Mouse (Mus musculus): Measurements from ENCODE around the gene Tram1l1. TPM values are rescaled to one million over a fixed set of nuclear protein-coding genes. Genes with fewer than 3 reads are reported as not detected.
A peak's percentile ranks its signal among the peaks of the same experiment; 100 is the strongest.
"Not testable (repeated sequence)": the region's sequence is repeated elsewhere in the genome, so short reads cannot be mapped to it uniquely, and the experiment has no call there.

The Tram1l1 gene
- total RNA-seq (2014; rRNA removed) (20.3 and 23.0 TPM in 2 replicates), polyA plus RNA-seq (2015; fragmentation: Nextera tagmentation; extraction: Ambion mirVana) (27.9 and 35.8 TPM in 2 replicates)

DNA sequence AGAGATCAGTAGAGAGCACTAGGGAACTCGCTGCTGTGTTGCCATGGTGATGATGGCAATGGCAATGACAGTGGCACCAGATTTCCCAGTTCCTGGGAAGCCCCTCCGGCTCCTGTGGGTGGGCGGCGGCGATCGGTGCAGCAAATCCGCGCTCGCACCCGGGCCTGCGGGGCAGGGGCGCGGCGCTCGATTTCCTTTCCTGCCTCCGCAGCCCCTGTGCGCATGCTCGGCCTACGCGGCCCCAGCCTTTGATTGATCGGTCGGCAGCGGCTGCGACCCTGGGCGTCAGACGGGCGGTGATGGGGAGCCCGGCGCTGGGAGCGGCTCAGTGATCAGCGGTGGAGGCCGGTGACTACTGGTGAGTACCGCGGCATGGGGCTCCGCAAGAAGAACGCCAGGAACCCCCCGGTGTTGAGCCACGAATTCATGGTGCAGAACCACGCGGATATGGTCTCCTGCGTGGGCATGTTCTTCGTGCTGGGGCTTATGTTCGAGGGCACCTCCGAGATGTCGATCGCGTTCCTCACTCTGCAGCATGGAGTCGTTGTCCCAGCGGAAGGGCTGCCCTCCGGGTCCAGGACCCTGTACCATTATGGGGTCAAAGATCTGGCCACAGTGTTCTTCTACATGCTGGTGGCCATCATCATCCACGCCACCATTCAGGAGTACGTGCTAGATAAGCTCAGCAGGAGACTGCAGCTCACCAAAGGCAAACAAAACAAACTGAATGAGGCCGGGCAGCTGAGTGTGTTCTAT, at the start of gene Tram1l1:
Gene Tram1l1, plus strand, starts transcription at position 35 of the 756 bp plus-strand sequence.
- peak; percentile 97 for ATAC-seq
- 3% methylated on average over 53 of the region's 53 CpGs for WGBS

DNA sequence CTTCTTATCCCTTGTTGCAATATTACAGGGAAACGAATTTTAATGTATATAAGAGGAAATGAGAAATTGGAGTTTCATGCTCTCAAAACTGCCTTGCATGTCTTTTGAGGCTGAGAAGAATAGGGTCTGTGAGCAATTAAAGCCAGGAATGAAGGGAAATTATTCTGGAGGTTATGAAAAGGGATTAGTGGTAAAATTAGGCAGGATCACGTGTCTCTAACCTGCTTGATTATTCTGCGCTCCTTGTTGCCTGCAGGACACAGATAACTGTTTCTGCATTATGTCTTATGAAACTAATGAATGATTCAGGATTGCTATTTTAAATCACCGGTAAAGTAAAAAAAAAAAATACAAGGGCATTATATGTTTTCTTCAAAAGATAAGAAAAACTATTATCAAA, 49.4 kb upstream of the Tram1l1 start:
- no peak overlapping the region for H3K4me3 ChIP-seq (ENCODE audit: low read depth, low read length)
- H3K4me2 ChIP-seq (ENCODE audit: low read depth) = no peak overlapping the region
- H3K9ac ChIP-seq = no peak overlapping the region
- H3K27ac ChIP-seq (ENCODE audit: low read depth, low read length) = no peak overlapping the region
- no peaks in the 10 kb centered on the region for H3K27me3 ChIP-seq (ENCODE audit: insufficient read depth, low read length)
- no peaks in the 10 kb centered on the region for H3K36me3 ChIP-seq (ENCODE audit: insufficient read depth)
- ATAC-seq = no peak
- no peaks in the 10 kb centered on the region for H3K9me3 ChIP-seq (ENCODE audit: low read length)
- WGBS = 29% methylated on average over 4 of the region's 4 CpGs
- no peak for DNase-seq
- H3K4me1 ChIP-seq (ENCODE audit: insufficient read depth) = no peaks in the 10 kb centered on the region
- TF ChIP-seq CTCF (IDR thresholded peaks at IDR 0.05; ENCODE audit: low read depth) = no peak

More for the DNA sequence above, at the start of gene Tram1l1:
- Histone ChIP-seq H3K4me3 (ENCODE audit: low read depth, low read length) (peak within 1 kb of the TSS; percentile 62), H3K4me2 (ENCODE audit: low read depth) (peak within 1 kb of the TSS; percentile 75), H3K27ac (ENCODE audit: low read depth, low read length) (peak within 1 kb of the TSS; percentile 84), H3K27me3 (ENCODE audit: insufficient read depth, low read length) (no peaks in the 10 kb centered on the region), H3K4me1 (ENCODE audit: insufficient read depth) (peaks cover 10% of the 10 kb centered on the region), H3K9ac (peak within 1 kb of the TSS; percentile 70), H3K9me3 (ENCODE audit: low read length) (no peaks in the 10 kb centered on the region), H3K36me3 (ENCODE audit: insufficient read depth) (no peaks in the 10 kb centered on the region)
- no peak for TF ChIP-seq CTCF (IDR thresholded peaks at IDR 0.05; ENCODE audit: low read depth)
- DNase-seq = peak; percentile 96

DNA sequence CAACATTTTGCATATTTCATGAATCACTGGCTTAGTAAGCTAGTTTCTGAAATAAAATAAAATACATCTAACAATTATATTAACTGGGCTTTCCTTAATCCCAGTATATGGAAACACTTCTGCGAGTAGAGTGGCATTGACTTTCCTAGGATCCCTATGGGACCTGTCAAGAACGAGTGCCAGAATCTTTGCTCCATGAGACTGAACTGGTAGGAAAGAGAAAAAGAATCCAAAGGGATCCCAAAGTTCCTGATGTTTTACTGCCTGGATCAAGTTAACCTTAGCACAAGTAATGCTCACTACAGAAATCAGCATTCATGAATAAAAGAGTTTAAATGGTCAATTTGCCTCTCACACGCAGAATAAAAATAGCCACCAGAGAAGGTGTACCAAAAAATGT, 49.0 kb upstream of the Tram1l1 start:
- WGBS = 56% methylated on average over 3 of the region's 3 CpGs
- H3K4me3 ChIP-seq (ENCODE audit: low read depth, low read length) = no peak overlapping the region
- TF ChIP-seq CTCF (IDR thresholded peaks at IDR 0.05; ENCODE audit: low read depth) = no peak
- no peaks in the 10 kb centered on the region for H3K36me3 ChIP-seq (ENCODE audit: insufficient read depth)
- no peak for ATAC-seq
- no peak overlapping the region for H3K27ac ChIP-seq (ENCODE audit: low read depth, low read length)
- H3K27me3 ChIP-seq (ENCODE audit: insufficient read depth, low read length) = no peaks in the 10 kb centered on the region
- no peak overlapping the region for H3K4me2 ChIP-seq (ENCODE audit: low read depth)
- no peak for DNase-seq
- H3K9ac ChIP-seq = no peak overlapping the region
- H3K9me3 ChIP-seq (ENCODE audit: low read length) = no peaks in the 10 kb centered on the region
- no peaks in the 10 kb centered on the region for H3K4me1 ChIP-seq (ENCODE audit: insufficient read depth)

GRCm38 (mm10) chr3:124272465-124273089, 48.1 kb upstream of the Tram1l1 start:
- Histone ChIP-seq H3K4me2 (ENCODE audit: low read depth) (no peak overlapping the region), H3K36me3 (ENCODE audit: insufficient read depth) (no peaks in the 10 kb centered on the region), H3K27ac (ENCODE audit: low read depth, low read length) (no peak overlapping the region), H3K4me3 (ENCODE audit: low read depth, low read length) (no peak overlapping the region), H3K9me3 (ENCODE audit: low read length) (no peaks in the 10 kb centered on the region), H3K9ac (no peak overlapping the region), H3K4me1 (ENCODE audit: insufficient read depth) (no peaks in the 10 kb centered on the region), H3K27me3 (ENCODE audit: insufficient read depth, low read length) (no peaks in the 10 kb centered on the region)
- 42% methylated on average over 2 of the region's 2 CpGs for WGBS
- peak; percentile 15; the same call in 1 of the 2 replicates for TF ChIP-seq CTCF (IDR thresholded peaks at IDR 0.05; ENCODE audit: low read depth)
- no peak for ATAC-seq
- no peak for DNase-seq

DNA sequence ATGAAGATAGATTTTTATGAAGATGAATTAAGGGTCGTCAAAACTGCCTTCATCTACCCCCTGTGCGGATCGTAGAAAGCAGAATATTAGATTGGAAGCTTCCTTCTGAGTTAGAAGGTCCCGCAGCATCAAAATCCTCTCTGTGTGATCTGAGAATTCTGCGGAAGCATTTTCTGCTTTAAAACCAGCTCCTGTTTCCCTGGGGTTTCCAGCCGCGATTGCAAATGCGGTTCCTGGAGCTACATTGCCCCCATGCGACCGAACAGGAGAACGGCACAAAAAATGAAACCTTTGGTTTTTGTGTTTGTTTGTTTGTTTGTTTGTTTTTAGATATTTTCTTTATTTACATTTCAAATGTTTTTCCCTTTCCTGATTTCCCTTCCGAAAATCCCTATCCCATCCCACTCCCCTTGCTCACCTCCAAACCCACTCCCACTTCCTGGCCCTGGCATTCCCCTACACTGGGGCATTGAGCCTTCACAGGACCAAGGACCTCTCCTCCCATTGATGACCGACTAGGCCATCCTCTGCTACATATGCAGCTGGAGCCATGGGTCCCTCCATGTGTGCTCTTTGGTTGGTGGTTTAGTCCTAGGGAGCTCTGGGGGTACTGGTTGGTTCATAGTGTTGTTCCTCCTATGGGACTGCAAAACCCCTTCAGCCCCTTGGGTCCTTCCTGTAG, 45.6 kb upstream of the Tram1l1 start:
- H3K36me3 ChIP-seq (ENCODE audit: insufficient read depth); H3K27me3 ChIP-seq (ENCODE audit: insufficient read depth, low read length); H3K4me1 ChIP-seq (ENCODE audit: insufficient read depth); H3K27ac ChIP-seq (ENCODE audit: low read depth, low read length); H3K9me3 ChIP-seq (ENCODE audit: low read length): not testable (repeated sequence)
- H3K9ac ChIP-seq = 0 out of 2 replicates have a peak overlapping the region, but pooled peaks have one; percentile 22
- ATAC-seq = peak; percentile 76; the same call in 1 of the 2 replicates
- H3K4me2 ChIP-seq (ENCODE audit: low read depth) = peak overlapping the region; percentile 40
- H3K4me3 ChIP-seq (ENCODE audit: low read depth, low read length) = 0 out of 2 replicates have a peak overlapping the region, but pooled peaks have one; percentile 14
- TF ChIP-seq CTCF (IDR thresholded peaks at IDR 0.05; ENCODE audit: low read depth) = peak; percentile 89
- 10% methylated on average over 13 of the region's 13 CpGs for WGBS
- DNase-seq = peak; percentile 83

- H3K27me3 ChIP-seq (ENCODE audit: insufficient read depth, low read length); H3K4me1 ChIP-seq (ENCODE audit: insufficient read depth); H3K27ac ChIP-seq (ENCODE audit: low read depth, low read length); DNase-seq; H3K4me2 ChIP-seq (ENCODE audit: low read depth); H3K36me3 ChIP-seq (ENCODE audit: insufficient read depth); H3K4me3 ChIP-seq (ENCODE audit: low read depth, low read length); ATAC-seq; H3K9ac ChIP-seq; H3K9me3 ChIP-seq (ENCODE audit: low read length): not testable (repeated sequence)
- WGBS = 46% methylated on average over 7 of the region's 7 CpGs
Measured at GRCm38 (mm10) chr3:124288936-124289335, 31.7 kb upstream of the Tram1l1 start.

Data from forebrain, postnatal 0 days (tissue).